Mouse (Mus musculus): Measurements from ENCODE around the gene Tigit.

Gene Tigit

GRCm38 (mm10) chr16:43663978-43664579 lies at the start of gene Tigit:
TSS of gene Tigit (minus strand) at chr16:43664146.
- no peak for DNase-seq

- DNase-seq: no peak
Observed at GRCm38 (mm10) chr16:43711361-43711760, 47.4 kb upstream of the Tigit start.

- DNase-seq: no peak
Observed at GRCm38 (mm10) chr16:43710651-43711050, 46.7 kb upstream of the Tigit start.

- no peak for DNase-seq
Observed at GRCm38 (mm10) chr16:43710134-43710475, 46.2 kb upstream of the Tigit start.

- DNase-seq: no peak
Observed at GRCm38 (mm10) chr16:43709432-43710133, 45.6 kb upstream of the Tigit start.

- DNase-seq: peak; percentile 7
Observed at GRCm38 (mm10) chr16:43709062-43709413, 45.1 kb upstream of the Tigit start.

GRCm38 (mm10) chr16:43708335-43709061 lies 44.6 kb upstream of the Tigit start:
- DNase-seq: no peak

- DNase-seq: no peak
Observed at GRCm38 (mm10) chr16:43701765-43702504, 38.0 kb upstream of the Tigit start.

GRCm38 (mm10) chr16:43700575-43700974 lies 36.6 kb upstream of the Tigit start:
- no peak for DNase-seq

- DNase-seq: no peak
Observed at GRCm38 (mm10) chr16:43698735-43699649, 35.0 kb upstream of the Tigit start.

- no peak for DNase-seq
Observed at GRCm38 (mm10) chr16:43697772-43698171, 33.8 kb upstream of the Tigit start.

- DNase-seq: no peak
Observed at GRCm38 (mm10) chr16:43695852-43696251, 31.9 kb upstream of the Tigit start.

- no peak for DNase-seq
Observed at GRCm38 (mm10) chr16:43694104-43694503, 30.2 kb upstream of the Tigit start.

- DNase-seq: no peak
Observed at GRCm38 (mm10) chr16:43692611-43693010, 28.7 kb upstream of the Tigit start.

GRCm38 (mm10) chr16:43691741-43692140 lies 27.8 kb upstream of the Tigit start:
- no peak for DNase-seq

GRCm38 (mm10) chr16:43690912-43691311 lies 27.0 kb upstream of the Tigit start:
- DNase-seq: no peak

GRCm38 (mm10) chr16:43690211-43690690 lies 26.3 kb upstream of the Tigit start:
- no peak for DNase-seq

GRCm38 (mm10) chr16:43687968-43688367 lies 24.0 kb upstream of the Tigit start:
- no peak for DNase-seq

- no peak for DNase-seq
Observed at GRCm38 (mm10) chr16:43674400-43674799, 10.5 kb upstream of the Tigit start.

- DNase-seq: no peak
Observed at GRCm38 (mm10) chr16:43672697-43673096, 8.8 kb upstream of the Tigit start.

- no peak for DNase-seq
Observed at GRCm38 (mm10) chr16:43671972-43672371, 8.0 kb upstream of the Tigit start.

GRCm38 (mm10) chr16:43668294-43668693 lies 4.3 kb upstream of the Tigit start:
- DNase-seq: no peak

All from kidney, adult 9 months (tissue).